Mouse (Mus musculus): ENCODE results near the gene Masp1. TPM values are rescaled to one million over a fixed set of nuclear protein-coding genes. Genes with fewer than 3 reads are reported as not detected.

Gene Masp1
- total and polyA plus RNA-seq, 3 experiments = 0.11 to 0.34 TPM; not detected in 1

- Histone ChIP-seq H3K79me2 (replicated peaks; ENCODE audit: control insufficient read depth, extremely low read depth, insufficient read depth, poor library complexity, severe bottlenecking) (no peaks in the 10 kb centered on the region), H3K27me3 (replicated peaks) (peaks cover 1% of the 10 kb centered on the region), H3K4me3 (replicated peaks in 1 of 3; ENCODE audit: low read depth in 2 of 3, low read length in 2 of 3, poor library complexity in 1 of 3) (no peak overlapping the region), H3K4me2 (ENCODE audit: insufficient read depth, low read depth, poor library complexity, severe bottlenecking) (no peak overlapping the region), H3K27ac (ENCODE audit: insufficient read depth, low read depth) (no peak overlapping the region), H3K9me3 (replicated peaks; ENCODE audit: low read length) (no peaks in the 10 kb centered on the region), H3K9ac (ENCODE audit: insufficient read depth, low read depth) (no peak overlapping the region), H3K4me1 (ENCODE audit: control insufficient read depth in 1 of 2, insufficient read depth in 2 of 2) (peaks cover 0 to 26% of the 10 kb centered on the region in 2 experiments; a peak in 2 of 4 replicates), H3K36me3 (replicated peaks in 1 of 2; ENCODE audit: control insufficient read depth in 1 of 2, insufficient read depth in 1 of 2, low read length in 1 of 2) (no peaks in the 10 kb centered on the region)
- DNase-seq (ENCODE audit: extremely low read depth) = no peak
- dilution Hi-C loops (cut with MboI; ENCODE audit: extremely low pct_ligation_motif_present, extremely low pct_unique_long_range_greater_than_20kb, low sequenced_read_pairs) = no loop called here
- TF ChIP-seq JUN (IDR thresholded peaks at IDR 0.05; ENCODE audit: insufficient read depth, low read depth, low read length) (no peak), SMC3 (IDR thresholded peaks at IDR 0.05; ENCODE audit: low read depth, low read length) (no peak), POLR2AphosphoS2 (IDR thresholded peaks at IDR 0.05; ENCODE audit: low read depth, low read length) (no peak), MYC (IDR thresholded peaks at IDR 0.05; ENCODE audit: low read depth, low read length) (no peak), EP300 (IDR thresholded peaks at IDR 0.05; ENCODE audit: low read length) (no peak), RCOR1 (conservative IDR thresholded peaks at IDR 0.05; ENCODE audit: low read depth, low read length) (no peak), KAT2A (IDR thresholded peaks at IDR 0.05; ENCODE audit: insufficient replicate concordance, low read length) (no peak), USF1 (IDR thresholded peaks at IDR 0.05; ENCODE audit: low read depth, low read length) (no peak), NELFE (IDR thresholded peaks at IDR 0.05; ENCODE audit: low read depth, low read length) (no peak), ZNF384 (IDR thresholded peaks at IDR 0.05; ENCODE audit: low read depth, low read length) (no peak), MAX (IDR thresholded peaks at IDR 0.05; ENCODE audit: low read length) (no peak), MAFK (IDR thresholded peaks at IDR 0.05; ENCODE audit: insufficient replicate concordance, low read length) (no peak), NRF1 (IDR thresholded peaks at IDR 0.05; ENCODE audit: low read depth, low read length) (no peak)
- in situ Hi-C loops (cut with MboI; ENCODE audit: low pct_ligation_motif_present, low pct_unique_long_range_greater_than_20kb, low sequenced_read_pairs) = no loop called here
Measured at GRCm38 (mm10) chr16:23517230-23517629, 3.4 kb downstream of the Masp1 start.

- Histone ChIP-seq H3K4me2 (ENCODE audit: insufficient read depth, low read depth, poor library complexity, severe bottlenecking) (no peak overlapping the region), H3K36me3 (replicated peaks in 1 of 2; ENCODE audit: control insufficient read depth in 1 of 2, insufficient read depth in 1 of 2, low read length in 1 of 2) (no peaks in the 10 kb centered on the region), H3K27me3 (replicated peaks) (peaks cover 1% of the 10 kb centered on the region), H3K4me3 (replicated peaks in 1 of 3; ENCODE audit: low read depth in 2 of 3, low read length in 2 of 3, poor library complexity in 1 of 3) (no peak overlapping the region), H3K27ac (ENCODE audit: insufficient read depth, low read depth) (no peak overlapping the region), H3K9ac (ENCODE audit: insufficient read depth, low read depth) (no peak overlapping the region), H3K4me1 (ENCODE audit: control insufficient read depth in 1 of 2, insufficient read depth in 2 of 2) (peaks cover 0 to 26% of the 10 kb centered on the region in 2 experiments; a peak in 2 of 4 replicates), H3K79me2 (replicated peaks; ENCODE audit: control insufficient read depth, extremely low read depth, insufficient read depth, poor library complexity, severe bottlenecking) (no peaks in the 10 kb centered on the region), H3K9me3 (replicated peaks; ENCODE audit: low read length) (no peaks in the 10 kb centered on the region)
- DNase-seq (ENCODE audit: extremely low read depth) = no peak
- TF ChIP-seq UBTF (IDR thresholded peaks at IDR 0.05; ENCODE audit: low read depth, low read length) (no peak), JUN (IDR thresholded peaks at IDR 0.05; ENCODE audit: insufficient read depth, low read depth, low read length) (no peak), ZNF384 (IDR thresholded peaks at IDR 0.05; ENCODE audit: low read depth, low read length) (no peak)
- in situ Hi-C loops (cut with MboI; ENCODE audit: low pct_ligation_motif_present, low pct_unique_long_range_greater_than_20kb, low sequenced_read_pairs) = no loop called here
- dilution Hi-C loops (cut with MboI; ENCODE audit: extremely low pct_ligation_motif_present, extremely low pct_unique_long_range_greater_than_20kb, low sequenced_read_pairs) = no loop called here
Measured at GRCm38 (mm10) chr16:23516606-23517005, 4.0 kb downstream of the Masp1 start.

DNA sequence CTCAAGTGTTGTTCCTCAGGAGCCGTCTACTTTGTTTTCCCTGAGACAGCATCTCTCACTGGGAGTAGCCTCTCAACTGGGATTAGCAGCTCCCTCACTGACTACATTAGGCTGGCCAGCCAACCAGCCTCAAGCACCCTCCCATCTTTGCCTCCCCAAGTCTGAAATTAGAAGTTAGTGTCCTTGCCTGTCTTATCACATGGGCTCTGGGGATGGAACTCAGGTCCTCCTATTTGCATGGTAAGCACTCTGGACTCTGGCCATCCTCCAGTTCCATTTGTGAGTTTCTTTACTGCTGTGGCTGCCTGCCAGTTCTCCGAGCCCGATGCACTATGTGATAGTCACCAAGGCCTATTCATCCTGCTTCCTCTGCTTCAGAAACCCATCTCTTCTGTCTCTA is 4.8 kb downstream of the Masp1 start:
- Histone ChIP-seq H3K27ac (ENCODE audit: insufficient read depth, low read depth) (no peak overlapping the region), H3K27me3 (replicated peaks) (peaks cover 1% of the 10 kb centered on the region), H3K36me3 (replicated peaks in 1 of 2; ENCODE audit: control insufficient read depth in 1 of 2, insufficient read depth in 1 of 2, low read length in 1 of 2) (no peaks in the 10 kb centered on the region), H3K9ac (ENCODE audit: insufficient read depth, low read depth) (no peak overlapping the region), H3K4me1 (ENCODE audit: control insufficient read depth in 1 of 2, insufficient read depth in 2 of 2) (peaks cover 0 to 26% of the 10 kb centered on the region in 2 experiments; a peak in 2 of 4 replicates), H3K4me3 (replicated peaks in 1 of 3; ENCODE audit: low read depth in 2 of 3, low read length in 2 of 3, poor library complexity in 1 of 3) (no peak overlapping the region), H3K79me2 (replicated peaks; ENCODE audit: control insufficient read depth, extremely low read depth, insufficient read depth, poor library complexity, severe bottlenecking) (no peaks in the 10 kb centered on the region), H3K4me2 (ENCODE audit: insufficient read depth, low read depth, poor library complexity, severe bottlenecking) (no peak overlapping the region), H3K9me3 (replicated peaks; ENCODE audit: low read length) (peaks cover 2% of the 10 kb centered on the region)
- DNase-seq (ENCODE audit: extremely low read depth) = no peak
- in situ Hi-C loops (cut with MboI; ENCODE audit: low pct_ligation_motif_present, low pct_unique_long_range_greater_than_20kb, low sequenced_read_pairs) (no loop called here), dilution Hi-C loops (cut with MboI; ENCODE audit: extremely low pct_ligation_motif_present, extremely low pct_unique_long_range_greater_than_20kb, low sequenced_read_pairs) (no loop called here)
- TF ChIP-seq KAT2A (IDR thresholded peaks at IDR 0.05; ENCODE audit: insufficient replicate concordance, low read length) (no peak), ETS1 (conservative IDR thresholded peaks at IDR 0.05; ENCODE audit: low read depth, low read length) (no peak)
